In the genomic region with DNA sequence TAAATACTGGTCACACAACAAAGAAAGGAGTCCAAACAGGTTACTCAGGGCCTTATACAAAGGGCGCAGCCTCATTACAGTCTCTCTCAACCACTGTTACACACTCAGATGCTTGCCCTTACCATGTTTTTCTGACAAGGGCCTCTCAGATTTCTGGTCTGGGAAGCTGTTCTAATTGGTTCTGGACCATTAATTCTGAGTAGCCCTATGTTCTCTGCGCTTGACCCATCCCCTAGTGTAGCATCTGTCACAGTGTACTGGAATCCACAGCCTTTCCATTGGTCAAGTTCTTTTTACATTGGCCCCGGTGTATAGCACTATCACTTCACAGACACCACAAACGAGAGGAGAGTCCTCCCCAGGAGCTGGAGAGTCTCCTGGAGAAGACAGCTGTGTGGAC, we compare ENCODE assay signal across 22 mouse cellular contexts. TPM values are rescaled to one million over a fixed set of nuclear protein-coding genes. Genes with fewer than 3 reads are reported as not detected.
"Had no signal": no experiment of that assay in that cellular context is flagged by ENCODE, and none has a peak within 500 bp of the region (broad histone marks: within the 10 kb centered on the region; RNA-seq: fewer than 3 reads in every experiment).

No protein-coding gene starts in this region.

- H3K4me1 ChIP-seq: limb, embryonic 12.5 days; limb, embryonic 15.5 days; midbrain, embryonic 10.5 days; midbrain, embryonic 13.5 days had no signal

- H3K27ac ChIP-seq: limb, embryonic 12.5 days; limb, embryonic 15.5 days; liver, embryonic 14.5 days; macrophage; midbrain, embryonic 10.5 days; midbrain, embryonic 13.5 days; stomach, postnatal 0 days had no signal

- H3K27me3 ChIP-seq: limb, embryonic 12.5 days; limb, embryonic 15.5 days; midbrain, embryonic 13.5 days had no signal

- H3K9ac ChIP-seq: limb, embryonic 12.5 days; limb, embryonic 15.5 days; liver, embryonic 14.5 days; liver, postnatal 0 days; lung, embryonic 14.5 days; midbrain, embryonic 13.5 days had no signal

- H3K4me3 ChIP-seq: limb, embryonic 12.5 days; limb, embryonic 15.5 days; midbrain, embryonic 10.5 days; midbrain, embryonic 13.5 days; myocyte had no signal

- DNase-seq: kidney, adult 18-20 months; kidney, postnatal 14 days; left cerebral cortex, postnatal 4 days; liver, postnatal 0 days; lung, embryonic 14.5 days; right cerebral cortex, adult 18-20 months; right cerebral cortex, postnatal 14 days; right cerebral cortex, postnatal 4 days; thymus, postnatal 14 days; thymus, postnatal 4 days had no signal

- H3K4me2 ChIP-seq: limb, embryonic 12.5 days; limb, embryonic 15.5 days; liver, embryonic 11.5 days; lung, embryonic 14.5 days; midbrain, embryonic 13.5 days had no signal

- H3K9me3 ChIP-seq: limb, embryonic 12.5 days; limb, embryonic 15.5 days; midbrain, embryonic 10.5 days had no signal

- ATAC-seq: intestine, embryonic 16.5 days; liver, postnatal 0 days; lung, postnatal 0 days; midbrain, embryonic 13.5 days; midbrain, embryonic 16.5 days had no signal

RNA-seq across cellular contexts. Expression of gene Cers3, which starts 18.8 kb away (rescaled TPM):
- polyA plus RNA-seq: liver, postnatal 0 days; macrophage had no signal
